Mouse (Mus musculus) ES-E14 (cell line): Measurements from ENCODE around the gene Nat8f4.
"Not testable (repeated sequence)": the region's sequence is repeated elsewhere in the genome, so short reads cannot be mapped to it uniquely, and the experiment has no call there.

Experiments
- MAFK ChIP-seq: IDR thresholded peaks from 2 replicates; pipeline ENCODE4 v1.6.1; 2014; ENCODE audit warnings: mild to moderate bottlenecking, low read depth, low read length, inconsistent platforms; ENCODE audit not compliant: insufficient read depth
- ZC3H11A ChIP-seq: IDR thresholded peaks from 2 replicates; pipeline ENCODE4 v1.6.1; 2012; ENCODE audit warnings: low read depth, mild to moderate bottlenecking, inconsistent platforms, low read length, borderline replicate concordance
- ZNF384 ChIP-seq: IDR thresholded peaks from 2 replicates; pipeline ENCODE4 v1.6.1; 2012; ENCODE audit warnings: low read depth, low read length, inconsistent platforms

GRCm38 (mm10) chr6:85866166-85866565 lies 38.5 kb downstream of the Nat8f4 start:
- TF ChIP-seq ZNF384, ZC3H11A, MAFK: not testable (repeated sequence)
